15 mouse cellular contexts compared by ENCODE assay signal in genomic region chr7:139721196-139721595, GRCm38 (mm10). TPM values are rescaled to one million over a fixed set of nuclear protein-coding genes. Genes with fewer than 3 reads are reported as not detected.
"Had no signal": no experiment of that assay in that cellular context is flagged by ENCODE, and none has a peak within 500 bp of the region (broad histone marks: within the 10 kb centered on the region; RNA-seq: fewer than 3 reads in every experiment).

No protein-coding gene starts in this region.

- H3K27ac ChIP-seq: neural tube, embryonic 15.5 days; stomach, embryonic 15.5 days; stomach, postnatal 0 days had no signal

- H3K9ac ChIP-seq: neural tube, embryonic 15.5 days; stomach, embryonic 15.5 days had no signal

- H3K4me3 ChIP-seq: neural tube, embryonic 15.5 days; stomach, embryonic 15.5 days had no signal

- H3K4me1 ChIP-seq: neural tube, embryonic 15.5 days; stomach, embryonic 15.5 days had no signal

- DNase-seq: right cerebral cortex, adult 18-20 months; right cerebral cortex, postnatal 14 days; right cerebral cortex, postnatal 25 days; right cerebral cortex, postnatal 4 days; spleen, adult 18-20 months; thymus, adult 18-20 months; thymus, adult 2 months; thymus, postnatal 14 days; thymus, postnatal 25 days; thymus, postnatal 36 days; thymus, postnatal 4 days had no signal

- H3K27me3 ChIP-seq: neural tube, embryonic 15.5 days; stomach, embryonic 15.5 days had no signal

- H3K9me3 ChIP-seq: neural tube, embryonic 15.5 days; stomach, embryonic 15.5 days had no signal

- H3K4me2 ChIP-seq: neural tube, embryonic 15.5 days; stomach, embryonic 15.5 days had no signal

- H3K36me3 ChIP-seq: neural tube, embryonic 15.5 days; stomach, embryonic 15.5 days had no signal

RNA-seq across cellular contexts. Expression of gene Cfap46, which starts 37.6 kb away (rescaled TPM):
- polyA plus RNA-seq: small intestine, adult 2 months had no signal
